Mouse (Mus musculus) cerebellum, adult 2 months (tissue): ENCODE measurements at regions not wholly inside any gene's neighbourhood (a gene's known extent, or its start where the extent isn't known, plus 50 kb on each side); places are given as distances from the start of the nearest gene placed in this dataset.

Experiments used
- DNase-seq, 2 experiments: peaks; one replicate each; pipeline ENCODE4 v3.0.0; 2021
- H3K27ac ChIP-seq: fragments of 200-500 bp; 2 replicates; pipeline ENCODE4 v1.5.1; 2012; ENCODE audit warnings: low read length, control low read depth, inconsistent platforms; ENCODE audit not compliant: insufficient read depth
- H3K27me3 ChIP-seq: fragments of 200-500 bp; 2 replicates; pipeline ENCODE4 v1.6.1; 2012; ENCODE audit warnings: inconsistent platforms, mild to moderate bottlenecking, low read length, moderate library complexity; ENCODE audit not compliant: control insufficient read depth, insufficient read depth
- H3K4me1 ChIP-seq: fragments of 200-500 bp; 2 replicates; pipeline ENCODE4 v1.6.1; 2011; ENCODE audit warnings: low read length; ENCODE audit not compliant: control insufficient read depth, insufficient read depth
- H3K4me3 ChIP-seq: fragments of 200-500 bp; replicated peaks from 2 replicates; pipeline ENCODE3; 2011; ENCODE audit warnings: mild to moderate bottlenecking, low read depth, low read length, control low read depth; ENCODE audit not compliant: insufficient read depth
- CTCF ChIP-seq: fragments of 200-500 bp; IDR thresholded peaks from 2 replicates; pipeline ENCODE4 v1.5.1; 2011; ENCODE audit warnings: low read depth, mild to moderate bottlenecking, control low read depth, low read length, moderate library complexity, borderline replicate concordance; ENCODE audit not compliant: insufficient read depth
- POLR2A ChIP-seq: fragments of 200-500 bp; IDR thresholded peaks from 2 replicates; pipeline ENCODE4 v1.6.1; 2011; ENCODE audit warnings: low read length, control low read depth, borderline replicate concordance; ENCODE audit not compliant: insufficient read depth
- WGBS: fragments of 180-500 bp; shearing (Covaris S2); methylation state at CpG from one replicate; pipeline ENCODE4 v1.1.7; 2018; 5-methylcytosine and 5-hydroxymethylcytosine counted together

- TF ChIP-seq POLR2A (no peak), CTCF (no peak)
- WGBS, result 90% methylated on average over 3 of the region's 3 CpGs
These were observed 78.4 kb upstream of the Boc start for GRCm38 (mm10) chr16:44637100-44637499.

GRCm38 (mm10) chr16:44634486-44634885 is 75.8 kb upstream of the Boc start:
- TF ChIP-seq POLR2A (no peak), CTCF (no peak)
- whole genome bisulfite sequencing, result 94% methylated on average over 4 of the region's 4 CpGs
- Histone ChIP-seq H3K4me3 (no peak overlapping the region), H3K27ac (no peak overlapping the region), H3K4me1 (peaks cover 26% of the 10 kb centered on the region; the same call in 1 of the 2 replicates), H3K27me3 (no peaks in the 10 kb centered on the region)
- DNase-seq, result no peak

More at GRCm38 (mm10) chr16:44637100-44637499, 78.4 kb upstream of the Boc start:
- H3K4me1 ChIP-seq, result peaks cover 8% of the 10 kb centered on the region; the same call in 1 of the 2 replicates
- no peak overlapping the region for H3K4me3 ChIP-seq
- no peaks in the 10 kb centered on the region for H3K27me3 ChIP-seq
- no peak for DNase-seq
- H3K27ac ChIP-seq, result no peak overlapping the region

- no peak for DNase-seq
- Histone ChIP-seq H3K4me3 (peak overlapping the region; percentile 25), H3K27me3 (no peaks in the 10 kb centered on the region), H3K4me1 (peaks cover 29% of the 10 kb centered on the region), H3K27ac (peak overlapping the region; percentile 80)
- TF ChIP-seq POLR2A, result no peak; the same call in 1 of the 2 replicates
- TF ChIP-seq CTCF, result no peak
- 17% methylated on average over 9 of the region's 9 CpGs for WGBS
These were observed 74.5 kb upstream of the Boc start for GRCm38 (mm10) chr16:44633059-44633667.

GRCm38 (mm10) chr16:44632330-44633058 is 73.8 kb upstream of the Boc start:
- 3% methylated on average over 9 of the region's 9 CpGs for WGBS
- H3K4me1 ChIP-seq, result peaks cover 29% of the 10 kb centered on the region
- TF ChIP-seq CTCF, result no peak
- peak; percentile 36; the same call in 1 of the 2 replicates for TF ChIP-seq POLR2A
- H3K27me3 ChIP-seq, result no peaks in the 10 kb centered on the region
- DNase-seq, result peak; percentile 91 to 97
- peak overlapping the region; percentile 25 for H3K4me3 ChIP-seq
- peak overlapping the region; percentile 80 for H3K27ac ChIP-seq

GRCm38 (mm10) chr16:44631357-44632053 is 72.8 kb upstream of the Boc start:
- peaks cover 29% of the 10 kb centered on the region for H3K4me1 ChIP-seq
- H3K4me3 ChIP-seq, result no peak overlapping the region
- no peak for TF ChIP-seq CTCF
- TF ChIP-seq POLR2A, result no peak
- no peaks in the 10 kb centered on the region for H3K27me3 ChIP-seq
- H3K27ac ChIP-seq, result peak overlapping the region; percentile 79
- 49% methylated on average over 4 of the region's 4 CpGs for WGBS
- DNase-seq, result no peak

- DNase-seq, result no peak
- Histone ChIP-seq H3K4me1 (peaks cover 29% of the 10 kb centered on the region), H3K27ac (peak overlapping the region; percentile 79), H3K27me3 (no peaks in the 10 kb centered on the region), H3K4me3 (no peak overlapping the region)
- 95% methylated on average over 9 of the region's 9 CpGs for WGBS
- no peak for TF ChIP-seq POLR2A
- TF ChIP-seq CTCF, result no peak
These were observed 72.2 kb upstream of the Boc start for GRCm38 (mm10) chr16:44630861-44631260.

- no peak for DNase-seq
- Histone ChIP-seq H3K27me3 (no peaks in the 10 kb centered on the region), H3K27ac (peak overlapping the region; percentile 26; the same call in 1 of the 2 replicates), H3K4me1 (peaks cover 29% of the 10 kb centered on the region), H3K4me3 (no peak overlapping the region)
- WGBS, result 83% methylated on average over 9 of the region's 9 CpGs
- TF ChIP-seq POLR2A, result no peak
- no peak for TF ChIP-seq CTCF
These were observed 71.7 kb upstream of the Boc start for GRCm38 (mm10) chr16:44630426-44630825.
